Mouse (Mus musculus) adipose tissue, adult 10 weeks (tissue): ENCODE data around the gene Rapsn. TPM values are rescaled to one million over a fixed set of nuclear protein-coding genes. Genes with fewer than 3 reads are reported as not detected.

Source experiments
- polyA plus RNA-seq: library from polyadenylated mRNA; stranded (reverse); fragments of 350-450 nt; fragmentation: Illumina TruSeq; extraction: RNeasy Lipid Tissue Mini Kit (QIAGEN cat#74804); gene quantifications from one replicate; pipeline ENCODE4 v1.2.3, GENCODE M21; 2014; ENCODE audit warnings: low read depth, low replicate concordance

Gene Rapsn
- polyA plus RNA-seq: not detected

GRCm38 (mm10) chr2:91035385-91035784 is at the start of gene Rapsn:
Gene Rapsn (plus strand): TSS chr2:91035620.

GRCm38 (mm10) chr2:91053934-91054382 is 18.5 kb downstream of the Rapsn start, which contains the start of gene Psmc3:
Gene Psmc3 (plus strand): TSS chr2:91054009.

GRCm38 (mm10) chr2:91070076-91070800 is 34.8 kb downstream of the Rapsn start, which contains the start of gene Slc39a13:
Gene Slc39a13 (minus strand): TSS chr2:91070417.

GRCm38 (mm10) chr2:91081775-91082695 is 46.6 kb downstream of the Rapsn start, which contains the start of gene Spi1:
Gene Spi1 (plus strand): TSS chr2:91082390.

Other genes with a start within 250 kb of the Rapsn start
- gene Mtch2, start 188.5 kb upstream of the Rapsn start, polyA plus RNA-seq: 140 TPM
- 8.5 TPM for gene C1qtnf4, start 149.8 kb upstream of the Rapsn start, polyA plus RNA-seq
- gene Kbtbd4, start 130.9 kb upstream of the Rapsn start, polyA plus RNA-seq: 15.2 TPM
- gene Ndufs3, start 130.8 kb upstream of the Rapsn start, polyA plus RNA-seq: 156 TPM
- gene Celf1, start 95.2 kb upstream of the Rapsn start, polyA plus RNA-seq: 47.5 TPM
- gene Psmc3, start 18.4 kb downstream of the Rapsn start, polyA plus RNA-seq: 158 TPM
- gene Slc39a13, start 34.8 kb downstream of the Rapsn start, polyA plus RNA-seq: 41.0 TPM
- 15.1 TPM for gene Spi1, start 46.8 kb downstream of the Rapsn start, polyA plus RNA-seq
- 0.09 TPM for gene Mybpc3, start 82.5 kb downstream of the Rapsn start, polyA plus RNA-seq
- 23.2 TPM for gene Madd, start 148.2 kb downstream of the Rapsn start, polyA plus RNA-seq
- gene Nr1h3, start 167.2 kb downstream of the Rapsn start, polyA plus RNA-seq: 35.6 TPM
- 27.0 TPM for gene Acp2, start 167.3 kb downstream of the Rapsn start, polyA plus RNA-seq
- 20.7 TPM for gene Ddb2, start 201.4 kb downstream of the Rapsn start, polyA plus RNA-seq
- gene Pacsin3, start 220.3 kb downstream of the Rapsn start, polyA plus RNA-seq: 45.0 TPM
- 55.6 TPM for gene Arfgap2, start 229.4 kb downstream of the Rapsn start, polyA plus RNA-seq